8 mouse cellular contexts compared by ENCODE assay signal in genomic region chr19:24224500-24225304, GRCm38 (mm10). TPM values are rescaled to one million over a fixed set of nuclear protein-coding genes. Genes with fewer than 3 reads are reported as not detected.
A peak's percentile ranks its signal among the peaks of the same experiment; 100 is the strongest.
DNase-seq lines count a peak whose midpoint lies in the region; ATAC-seq and TF ChIP-seq lines count a peak whose summit lies in the region.

Gene Tjp2 (minus strand): TSS chr19:24225030.

- peak within 1 kb of the TSS; percentile 29 for H3K9ac ChIP-seq in embryonic facial prominence, embryonic 11.5 days (replicated peaks; ENCODE audit: low read length)
- peak within 1 kb of the TSS; percentile 81 for H3K9ac ChIP-seq in liver, adult 2 months (ENCODE audit: low read depth, low read length)
- H3K9ac ChIP-seq in midbrain, postnatal 0 days (replicated peaks; ENCODE audit: low read length, poor library complexity, severe bottlenecking) = peak within 1 kb of the TSS; percentile 15; the same call in 1 of the 2 replicates
- H3K9ac ChIP-seq in stomach, embryonic 14.5 days (replicated peaks; ENCODE audit: low read depth, low read length) = peak within 1 kb of the TSS; percentile 54

- H3K27ac ChIP-seq in embryonic facial prominence, embryonic 11.5 days (replicated peaks; ENCODE audit: low read depth, low read length) = no peak within 1 kb of the TSS
- peak within 1 kb of the TSS; percentile 86 for H3K27ac ChIP-seq in liver, adult 2 months (replicated peaks; ENCODE audit: insufficient read depth, low read depth, low read length)
- H3K27ac ChIP-seq in midbrain, postnatal 0 days (ENCODE audit: low read depth, low read length) = no peak within 1 kb of the TSS
- H3K27ac ChIP-seq in stomach, embryonic 14.5 days (ENCODE audit: low read length) = peak within 1 kb of the TSS; percentile 95

- peak; percentile 71 to 75 for DNase-seq in urinary bladder, adult 18-20 months (ENCODE audit: low spot score in 2 of 2)
- DNase-seq in urinary bladder, postnatal 10 days (ENCODE audit: low spot score) = no peak
- DNase-seq in embryonic facial prominence, embryonic 11.5 days (ENCODE audit: low spot score) = peak; percentile 52
- peak; percentile 70 to 77 for DNase-seq in heart, adult 9 months (ENCODE audit: low spot score in 2 of 2)
- DNase-seq in kidney, adult 8-10 months = peak; percentile 73 to 77
- peak; percentile 78 for DNase-seq in liver, adult 2 months (ENCODE audit: extremely low read depth, low read depth, low spot score)
- no peak for DNase-seq in midbrain, postnatal 0 days (ENCODE audit: low spot score)

- H3K4me3 ChIP-seq in embryonic facial prominence, embryonic 11.5 days (ENCODE audit: low read depth, low read length) = peak within 1 kb of the TSS; percentile 38
- peak within 1 kb of the TSS; percentile 81 for H3K4me3 ChIP-seq in liver, adult 2 months (ENCODE audit: insufficient read depth, low read depth, low read length)
- H3K4me3 ChIP-seq in midbrain, postnatal 0 days (ENCODE audit: low read depth, low read length) = peak within 1 kb of the TSS; percentile 36
- H3K4me3 ChIP-seq in stomach, embryonic 14.5 days (ENCODE audit: low read depth, low read length) = peak within 1 kb of the TSS; percentile 46

- TF ChIP-seq CTCF in liver, adult 2 months (IDR thresholded peaks at IDR 0.05; ENCODE audit: low read depth, low read length) = peak; percentile 88
- peak; percentile 70 for TF ChIP-seq CTCF in midbrain, postnatal 0 days (IDR thresholded peaks at IDR 0.05)

- H3K79me2 ChIP-seq in liver, adult 2 months (ENCODE audit: control insufficient read depth, insufficient read depth, low read length) = peaks cover 10% of the 10 kb centered on the region

- WGBS in embryonic facial prominence, embryonic 11.5 days = under 1% methylated on average over 59 of the region's 59 CpGs
- WGBS in liver, adult 2 months = under 1% methylated on average over 59 of the region's 59 CpGs
- WGBS in midbrain, postnatal 0 days = 1% methylated on average over 54 of the region's 59 CpGs
- WGBS in stomach, embryonic 14.5 days = under 1% methylated on average over 59 of the region's 59 CpGs

- H3K4me2 ChIP-seq in embryonic facial prominence, embryonic 11.5 days (ENCODE audit: low read depth, low read length) = peak within 1 kb of the TSS; percentile 86
- H3K4me2 ChIP-seq in midbrain, postnatal 0 days (ENCODE audit: low read depth, low read length, poor library complexity, severe bottlenecking) = peak within 1 kb of the TSS; percentile 59
- H3K4me2 ChIP-seq in stomach, embryonic 14.5 days (replicated peaks; ENCODE audit: low read depth, low read length) = peak within 1 kb of the TSS; percentile 60

- ATAC-seq in embryonic facial prominence, embryonic 11.5 days (replicated peaks; ENCODE audit: insufficient number of reproducible peaks, low FRiP score, low TSS enrichment, low read depth) = peak; percentile 71
- peak; percentile 44; the same call in 1 of the 2 replicates for ATAC-seq in midbrain, postnatal 0 days (ENCODE audit: low FRiP score)
- ATAC-seq in stomach, embryonic 14.5 days (ENCODE audit: insufficient number of reproducible peaks, insufficient read depth, low FRiP score, low read depth) = peak; percentile 81

- H3K4me1 ChIP-seq in embryonic facial prominence, embryonic 11.5 days (ENCODE audit: control insufficient read depth, insufficient read depth, low read length) = no peaks in the 10 kb centered on the region
- peaks cover 5% of the 10 kb centered on the region for H3K4me1 ChIP-seq in liver, adult 2 months (ENCODE audit: control insufficient read depth, insufficient read depth, low read length)
- no peaks in the 10 kb centered on the region for H3K4me1 ChIP-seq in midbrain, postnatal 0 days (ENCODE audit: insufficient read depth, low read length)
- H3K4me1 ChIP-seq in stomach, embryonic 14.5 days (ENCODE audit: control insufficient read depth, insufficient read depth, low read length) = 0 out of 2 replicates have a peak, but pooled peaks cover 3% of the 10 kb centered on the region

- 0 out of 2 replicates have a peak, but pooled peaks have one; percentile 3 for TF ChIP-seq POLR2A in liver, adult 2 months (IDR thresholded peaks at IDR 0.05; ENCODE audit: extremely low read depth, insufficient read depth, low read length)

- peaks cover 11% of the 10 kb centered on the region for H3K27me3 ChIP-seq in embryonic facial prominence, embryonic 11.5 days (ENCODE audit: control insufficient read depth, insufficient read depth, low read length)
- H3K27me3 ChIP-seq in liver, adult 2 months (ENCODE audit: control insufficient read depth, insufficient read depth, low read length) = no peaks in the 10 kb centered on the region
- peaks cover 12% of the 10 kb centered on the region for H3K27me3 ChIP-seq in midbrain, postnatal 0 days (ENCODE audit: insufficient read depth, low read length)
- no peaks in the 10 kb centered on the region for H3K27me3 ChIP-seq in stomach, embryonic 14.5 days (ENCODE audit: control insufficient read depth, insufficient read depth, low read length)

- H3K9me3 ChIP-seq in embryonic facial prominence, embryonic 11.5 days (replicated peaks; ENCODE audit: control insufficient read depth, low read length) = no peaks in the 10 kb centered on the region
- H3K9me3 ChIP-seq in midbrain, postnatal 0 days (ENCODE audit: low read length) = no peaks in the 10 kb centered on the region
- no peaks in the 10 kb centered on the region for H3K9me3 ChIP-seq in stomach, embryonic 14.5 days (ENCODE audit: control insufficient read depth, low read depth, low read length)

- no peaks in the 10 kb centered on the region for H3K36me3 ChIP-seq in embryonic facial prominence, embryonic 11.5 days (replicated peaks; ENCODE audit: control insufficient read depth, insufficient read depth, low read depth, low read length)
- H3K36me3 ChIP-seq in liver, adult 2 months (ENCODE audit: control insufficient read depth, insufficient read depth, low read length) = no peaks in the 10 kb centered on the region
- H3K36me3 ChIP-seq in midbrain, postnatal 0 days (ENCODE audit: insufficient read depth, low read length) = no peaks in the 10 kb centered on the region
- no peaks in the 10 kb centered on the region for H3K36me3 ChIP-seq in stomach, embryonic 14.5 days (ENCODE audit: control insufficient read depth, insufficient read depth, low read length)

RNA-seq across cellular contexts. Expression of gene Tjp2, which starts in this region (rescaled TPM):
- polyA plus RNA-seq in embryonic facial prominence, embryonic 11.5 days (2014; fragmentation: Nextera tagmentation; extraction: Ambion mirVana) = 22.4 and 24.5 TPM in 2 replicates
- total RNA-seq in liver, adult 2 months (2014; rRNA removed) = 5.8 and 7.1 TPM in 2 replicates
- polyA plus RNA-seq in liver, adult 2 months (2012; rRNA removed) = 6.5 and 6.8 TPM in 2 replicates
- 18.2 and 18.7 TPM in 2 replicates for total RNA-seq in midbrain, postnatal 0 days (2014; rRNA removed)
- polyA plus RNA-seq in midbrain, postnatal 0 days (2015; fragmentation: Nextera tagmentation; extraction: Ambion mirVana) = 11.0 and 11.2 TPM in 2 replicates
- 35.7 and 38.6 TPM in 2 replicates for polyA plus RNA-seq in stomach, embryonic 14.5 days (2014; fragmentation: Nextera tagmentation; extraction: Ambion mirVana)

Comparison
In these comparisons a context has a peak if more than half of its experiments do, and no peak if none do; other contexts are left out.
1. DNase-seq: peak in urinary bladder, adult 18-20 months (2 of 2), embryonic facial prominence, embryonic 11.5 days (single experiment), heart, adult 9 months (2 of 2), kidney, adult 8-10 months (2 of 2) and liver, adult 2 months (single experiment); none in urinary bladder, postnatal 10 days (single experiment) and midbrain, postnatal 0 days (single experiment).
2. H3K27ac ChIP-seq: peak in liver, adult 2 months (single experiment) and stomach, embryonic 14.5 days (single experiment); none in embryonic facial prominence, embryonic 11.5 days (single experiment) and midbrain, postnatal 0 days (single experiment).
3. H3K9ac ChIP-seq: peak in every context shown above with its lines; median percentile 81 in liver, adult 2 months; 54 in stomach, embryonic 14.5 days; 29 in embryonic facial prominence, embryonic 11.5 days; 15 in midbrain, postnatal 0 days.
4. Peak in every context shown above with its lines, with median percentiles within 50 percentile points of each other: ATAC-seq, H3K4me2 ChIP-seq and H3K4me3 ChIP-seq.